Mouse (Mus musculus) hindbrain, embryonic 12.5 days (tissue): ENCODE results near the gene Tmem181a. TPM values are rescaled to one million over a fixed set of nuclear protein-coding genes. Genes with fewer than 3 reads are reported as not detected.
"Not testable (repeated sequence)": the region's sequence is repeated elsewhere in the genome, so short reads cannot be mapped to it uniquely, and the experiment has no call there.

ENCODE experiments used
- ATAC-seq: fragments of 200-750 bp; cut with Nextera tagmentation; 2 replicates; pipeline ENCODE4 v1.8.0; 2017; ENCODE audit warnings: moderate TSS enrichment; ENCODE audit not compliant: low FRiP score
- H3K27ac ChIP-seq: fragments of 300-500 bp; sonication (generic); 2 replicates; pipeline ENCODE4 v1.5.1; 2016; ENCODE audit warnings: mild to moderate bottlenecking
- H3K27me3 ChIP-seq: fragments of 300-500 bp; sonication (generic); 2 replicates; pipeline ENCODE4 v1.6.1; 2016; ENCODE audit warnings: mild to moderate bottlenecking
- H3K36me3 ChIP-seq: fragments of 300-500 bp; sonication (generic); 2 replicates; pipeline ENCODE4 v1.6.1; 2016; ENCODE audit warnings: mild to moderate bottlenecking
- H3K4me1 ChIP-seq: fragments of 300-500 bp; sonication (generic); 2 replicates; pipeline ENCODE4 v1.6.1; 2016
- H3K4me2 ChIP-seq: fragments of 300-500 bp; sonication (generic); replicated peaks from 2 replicates; pipeline ENCODE4 v1.6.1; 2016; ENCODE audit warnings: mild to moderate bottlenecking
- H3K4me3 ChIP-seq: fragments of 300-500 bp; sonication (generic); 2 replicates; pipeline ENCODE4 v1.5.1; 2016; ENCODE audit warnings: mild to moderate bottlenecking
- H3K9ac ChIP-seq: fragments of 300-500 bp; sonication (generic); 2 replicates; pipeline ENCODE4 v1.6.1; 2016; ENCODE audit warnings: mild to moderate bottlenecking, moderate library complexity
- H3K9me3 ChIP-seq: fragments of 300-500 bp; sonication (generic); replicated peaks from 2 replicates; pipeline ENCODE4 v1.6.1; 2016; ENCODE audit warnings: mild to moderate bottlenecking
- WGBS: fragments of 180-500 bp; shearing (Covaris S2); methylation state at CpG from one replicate; pipeline ENCODE4 v1.1.7; 2016; 5-methylcytosine and 5-hydroxymethylcytosine counted together
- polyA plus RNA-seq: library from polyadenylated mRNA; unstranded; fragments of >200 nt; fragmentation: Nextera tagmentation; extraction: Ambion mirVana; gene quantifications from 2 replicates; pipeline ENCODE4 v1.2.1, GENCODE M21; 2016

The Tmem181a gene
- 35.1 and 37.5 TPM in 2 replicates for polyA plus RNA-seq

DNA sequence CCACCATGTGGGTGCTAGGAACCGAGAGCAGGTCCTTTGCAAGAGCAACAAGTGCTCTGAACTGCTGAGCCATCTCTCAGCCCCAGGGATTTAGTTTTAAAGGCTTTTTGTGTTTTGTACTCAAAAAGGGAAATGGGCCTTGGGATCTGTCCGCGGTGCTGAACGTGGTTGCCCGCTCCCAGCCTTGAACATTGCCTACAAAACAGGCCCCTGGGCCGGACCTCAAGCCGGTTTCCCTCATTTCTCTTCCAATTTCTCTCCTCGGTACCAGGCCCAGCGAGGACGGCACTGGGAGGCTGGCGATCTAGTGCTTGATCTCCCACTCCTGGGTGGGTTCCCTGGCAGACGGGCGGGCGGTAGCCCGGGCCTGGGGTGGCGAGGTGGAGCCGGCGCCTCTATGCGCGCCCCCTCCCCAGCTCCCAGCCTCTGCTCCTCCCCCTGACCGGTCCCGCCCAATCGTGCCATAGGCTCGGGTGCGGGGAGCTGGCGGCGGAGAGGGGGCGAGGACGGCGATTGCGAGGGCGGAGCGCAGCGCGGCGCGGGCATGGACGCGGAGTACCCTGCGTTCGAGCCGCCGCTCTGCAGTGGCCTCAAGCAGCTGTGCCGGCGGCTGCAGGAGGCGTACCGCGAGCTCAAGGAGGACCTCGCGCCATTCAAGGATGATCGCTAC, at the start of gene Tmem181a:
Gene Tmem181a, plus strand, starts transcription at position 461 of the 670 bp plus-strand sequence.
- H3K4me1 ChIP-seq, H3K27ac ChIP-seq, H3K9me3 ChIP-seq, H3K36me3 ChIP-seq, H3K27me3 ChIP-seq, H3K9ac ChIP-seq: not testable (repeated sequence)
- peak; percentile 73 for ATAC-seq
- peak within 1 kb of the TSS; percentile 25 for H3K4me3 ChIP-seq
- H3K4me2 ChIP-seq: peak within 1 kb of the TSS; percentile 50
- 3% methylated on average over 6 of the region's 51 CpGs for WGBS

DNA sequence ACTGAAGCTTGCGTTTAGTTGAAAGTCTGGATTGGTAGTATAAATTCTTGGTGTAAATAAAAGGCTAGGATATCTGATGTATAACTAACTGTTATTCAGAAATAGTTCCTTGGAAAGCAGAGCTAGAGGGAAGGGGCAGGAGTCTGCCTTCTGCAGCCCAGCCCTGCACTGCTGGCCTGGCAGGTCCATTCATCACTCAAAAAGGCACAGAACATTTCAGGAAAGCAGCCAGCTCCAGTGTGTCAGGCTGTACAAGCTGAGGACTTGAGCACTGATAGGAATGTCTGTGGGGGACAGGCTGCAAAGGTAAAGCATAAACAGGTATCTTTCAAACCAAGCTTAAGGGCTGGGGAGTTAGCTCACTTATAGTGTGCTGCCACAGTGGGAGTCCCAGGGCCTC, 44.9 kb upstream of the Tmem181a start:
- H3K4me2 ChIP-seq: no peak overlapping the region
- H3K9me3 ChIP-seq: no peaks in the 10 kb centered on the region
- peaks cover 67% of the 10 kb centered on the region for H3K36me3 ChIP-seq
- no peak overlapping the region for H3K9ac ChIP-seq
- H3K4me3 ChIP-seq: no peak overlapping the region
- no peak overlapping the region for H3K27ac ChIP-seq
- H3K4me1 ChIP-seq: no peaks in the 10 kb centered on the region
- no peak for ATAC-seq
- no peaks in the 10 kb centered on the region for H3K27me3 ChIP-seq
- 97% methylated on average over 1 of the region's 1 CpGs for WGBS

DNA sequence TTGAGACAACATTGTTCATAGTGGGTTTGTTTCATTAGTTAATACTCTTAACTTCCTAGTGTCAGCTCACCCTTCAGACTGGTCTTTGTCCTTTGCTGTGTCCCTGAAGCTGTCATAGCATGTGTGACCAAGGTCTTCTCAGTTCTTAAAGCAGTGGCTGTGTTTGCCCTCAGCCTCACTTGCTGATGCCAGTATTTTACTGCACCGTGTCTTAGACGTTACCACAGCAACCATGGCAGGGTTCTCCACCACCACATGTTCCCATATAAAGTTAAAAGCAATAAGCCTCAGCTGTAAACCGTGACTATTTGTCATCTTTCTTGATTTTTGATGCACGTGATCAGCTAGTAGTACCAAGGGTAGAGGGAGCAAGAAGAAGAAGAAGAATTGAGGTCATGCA, 41.0 kb upstream of the Tmem181a start:
- no peak for ATAC-seq
- H3K4me1 ChIP-seq: no peaks in the 10 kb centered on the region
- H3K4me3 ChIP-seq: no peak overlapping the region
- H3K4me2 ChIP-seq: no peak overlapping the region
- no peak overlapping the region for H3K27ac ChIP-seq
- H3K36me3 ChIP-seq: peaks cover 50% of the 10 kb centered on the region
- no peak overlapping the region for H3K9ac ChIP-seq
- 92% methylated on average over 4 of the region's 4 CpGs for WGBS
- no peaks in the 10 kb centered on the region for H3K27me3 ChIP-seq
- no peaks in the 10 kb centered on the region for H3K9me3 ChIP-seq

DNA sequence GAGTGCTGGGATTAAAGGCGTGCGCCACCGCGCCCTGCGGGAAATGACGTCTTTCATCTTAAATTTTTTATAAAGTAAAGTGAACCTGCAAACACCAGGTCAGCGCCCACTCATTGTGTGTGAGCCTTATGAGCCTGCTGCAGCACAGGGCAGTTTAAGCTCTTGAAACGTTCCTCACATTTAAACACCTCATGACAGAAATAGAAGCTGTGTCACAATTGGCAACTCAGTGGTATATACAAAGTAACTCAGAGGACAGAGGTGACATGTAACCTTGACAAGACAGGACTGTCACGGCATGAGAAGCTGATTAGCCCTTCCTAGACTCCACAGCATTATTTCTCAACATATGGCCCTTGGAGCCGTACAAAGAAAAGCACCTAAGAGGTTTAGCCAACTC, 40.1 kb upstream of the Tmem181a start:
- 95% methylated on average over 10 of the region's 10 CpGs for WGBS
- no peaks in the 10 kb centered on the region for H3K4me1 ChIP-seq
- no peaks in the 10 kb centered on the region for H3K9me3 ChIP-seq
- no peak overlapping the region for H3K4me3 ChIP-seq
- H3K36me3 ChIP-seq: peaks cover 50% of the 10 kb centered on the region
- no peak overlapping the region for H3K27ac ChIP-seq
- no peak overlapping the region for H3K4me2 ChIP-seq
- no peaks in the 10 kb centered on the region for H3K27me3 ChIP-seq
- ATAC-seq: no peak
- no peak overlapping the region for H3K9ac ChIP-seq

DNA sequence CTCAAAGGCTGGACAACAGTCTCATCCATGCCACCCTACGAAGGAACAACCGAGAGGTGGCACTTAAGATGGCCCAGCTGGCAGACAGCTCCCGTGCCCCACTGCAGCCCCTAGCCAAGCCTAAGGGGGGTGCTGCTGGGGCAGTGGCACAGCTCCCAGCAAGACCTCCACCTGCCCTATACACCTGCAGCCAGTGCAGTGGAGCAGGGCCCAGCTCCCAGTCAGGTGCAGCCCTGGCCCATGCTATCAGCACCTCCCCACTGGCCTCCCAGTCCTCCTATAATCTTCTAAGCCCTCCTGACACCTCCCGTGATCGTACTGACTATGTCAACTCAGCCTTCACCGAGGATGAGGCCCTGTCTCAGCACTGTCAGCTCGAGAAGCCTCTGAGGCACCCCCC, 24.0 kb upstream of the Tmem181a start:
- not testable (repeated sequence) for H3K4me2 ChIP-seq, H3K27ac ChIP-seq, H3K36me3 ChIP-seq, H3K27me3 ChIP-seq, H3K4me1 ChIP-seq, H3K4me3 ChIP-seq, H3K9ac ChIP-seq, H3K9me3 ChIP-seq
- ATAC-seq: 0 out of 2 replicates have a peak, but pooled peaks have one; percentile 16
- no CpG with 5 or more reads among the region's 7 CpGs for WGBS

DNA sequence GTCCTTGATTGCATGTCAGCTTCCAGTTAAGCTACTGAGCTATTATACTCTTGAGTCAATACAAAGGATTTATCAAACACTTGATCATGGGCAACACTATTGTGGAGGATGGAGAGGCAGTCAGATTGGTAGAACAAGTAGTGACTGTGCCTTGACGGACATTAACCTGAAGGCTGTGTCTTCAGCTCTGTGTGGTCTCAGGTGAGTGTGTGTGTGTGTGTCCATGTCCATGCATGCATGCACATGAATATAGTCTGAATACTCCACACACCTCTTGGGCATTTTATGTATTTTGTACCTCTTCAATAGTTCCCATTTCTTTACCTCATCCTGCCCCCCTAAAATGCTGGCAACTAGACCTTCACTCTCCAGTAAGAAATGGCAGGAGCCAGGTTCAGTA, 5.4 kb upstream of the Tmem181a start:
- not testable (repeated sequence) for H3K27me3 ChIP-seq, H3K4me2 ChIP-seq, ATAC-seq, H3K27ac ChIP-seq, H3K4me1 ChIP-seq, H3K9ac ChIP-seq, H3K4me3 ChIP-seq, H3K36me3 ChIP-seq, H3K9me3 ChIP-seq
- 93% methylated on average over 1 of the region's 1 CpGs for WGBS

DNA sequence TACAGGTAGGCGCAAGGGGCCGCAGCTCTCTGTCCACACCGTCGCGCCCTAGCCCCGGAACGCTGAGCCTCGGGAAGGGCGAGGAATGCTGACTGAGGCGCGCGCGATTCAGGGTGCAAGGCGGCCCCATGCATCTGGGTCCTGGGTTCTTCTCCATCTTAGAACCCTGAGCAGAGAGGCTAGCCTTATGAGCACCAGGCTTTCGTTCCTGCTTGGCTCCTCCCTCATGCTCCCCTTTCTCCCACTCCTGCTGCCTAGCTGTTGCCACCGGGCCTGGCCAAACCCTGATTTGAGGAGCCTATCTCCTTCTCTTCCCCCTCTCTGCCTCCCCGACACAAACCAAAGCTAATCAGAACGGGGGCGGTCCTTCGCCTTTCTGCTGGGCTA, 403 bp downstream of the Tmem181a start:
- peak; percentile 47; the same call in 1 of the 2 replicates for ATAC-seq
- not testable (repeated sequence) for H3K4me1 ChIP-seq, H3K27me3 ChIP-seq, H3K36me3 ChIP-seq, H3K9ac ChIP-seq, H3K9me3 ChIP-seq, H3K27ac ChIP-seq
- 3% methylated on average over 16 of the region's 20 CpGs for WGBS
- H3K4me3 ChIP-seq: peak overlapping the region; percentile 25
- peak overlapping the region; percentile 50 for H3K4me2 ChIP-seq

DNA sequence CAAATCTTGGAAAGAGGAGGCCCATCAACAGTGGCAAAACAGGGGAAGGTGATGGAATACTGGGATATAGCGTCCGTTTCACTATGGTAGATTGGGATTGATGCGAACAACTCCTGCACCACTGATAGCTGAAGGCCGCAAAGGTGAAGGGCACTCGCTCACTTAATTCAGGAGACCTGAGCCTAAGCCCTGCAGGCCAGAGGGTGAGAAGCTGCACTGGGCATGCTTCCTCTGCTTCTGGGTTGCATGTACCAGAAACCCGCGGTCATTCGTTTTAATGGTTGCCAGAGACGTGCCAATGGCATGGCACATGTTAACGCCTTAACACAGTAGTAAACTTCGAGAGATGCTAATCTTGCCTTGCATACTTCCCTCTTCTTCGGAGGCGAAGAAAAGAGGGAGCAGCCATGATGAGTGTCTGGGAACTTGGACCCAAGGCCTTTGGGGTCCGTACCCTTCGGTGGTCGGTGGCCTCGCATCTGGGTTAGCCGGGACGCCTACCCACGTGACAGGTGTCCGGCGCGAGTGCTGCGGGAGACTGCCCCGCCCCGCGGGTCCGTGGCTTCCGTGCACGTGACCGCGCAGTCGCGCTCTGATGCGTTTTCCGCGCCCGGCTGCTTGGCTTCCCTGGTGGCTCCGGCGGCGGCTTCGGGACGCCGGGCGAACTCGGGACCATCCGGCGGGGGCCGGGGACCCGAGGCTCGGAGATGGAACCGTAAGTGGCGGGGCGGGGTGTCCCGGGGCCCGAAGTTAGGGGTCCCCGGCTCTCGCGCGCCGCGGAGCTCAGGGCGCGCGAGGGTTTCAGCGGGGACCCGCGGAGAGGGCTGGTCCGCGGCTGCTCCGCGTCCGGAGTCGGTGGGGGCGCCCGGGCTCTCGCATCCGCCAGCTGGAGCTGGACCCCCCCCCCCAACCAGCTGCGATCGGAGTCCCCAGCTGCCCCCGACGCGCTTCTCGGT, 13.5 kb downstream of the Tmem181a start:
- ATAC-seq: peak; percentile 85
- Histone ChIP-seq H3K9ac (peak overlapping the region; percentile 64), H3K4me2 (peak overlapping the region; percentile 59), H3K4me3 (peak overlapping the region; percentile 54)
- not testable (repeated sequence) for H3K27me3 ChIP-seq, H3K36me3 ChIP-seq, H3K27ac ChIP-seq, H3K9me3 ChIP-seq, H3K4me1 ChIP-seq
- 2% methylated on average over 68 of the region's 84 CpGs for WGBS

DNA sequence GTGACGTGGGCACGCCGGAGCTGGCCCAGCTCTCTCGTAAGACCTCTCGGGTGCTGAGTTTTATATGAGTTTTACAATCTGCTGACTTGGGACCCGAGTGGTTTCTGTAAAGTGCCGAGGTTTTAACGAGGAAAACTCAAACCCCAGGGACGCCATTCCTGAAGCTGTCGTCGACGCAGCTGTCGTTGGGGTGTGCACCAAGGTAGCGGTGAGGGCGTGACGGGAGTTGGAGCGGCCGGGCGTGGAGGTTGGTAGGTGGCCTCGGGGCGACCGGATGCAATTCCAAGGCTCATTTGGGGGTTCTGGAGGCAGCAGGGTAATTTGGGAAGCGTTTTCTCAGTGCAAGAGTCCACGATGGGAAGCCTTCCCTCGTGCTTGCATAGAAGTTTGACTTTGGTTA, 14.2 kb downstream of the Tmem181a start:
- not testable (repeated sequence) for H3K4me1 ChIP-seq, H3K9me3 ChIP-seq, H3K27ac ChIP-seq, H3K27me3 ChIP-seq, H3K36me3 ChIP-seq
- peak overlapping the region; percentile 54 for H3K4me3 ChIP-seq
- WGBS: 1% methylated on average over 24 of the region's 25 CpGs
- H3K4me2 ChIP-seq: peak overlapping the region; percentile 59
- peak overlapping the region; percentile 64 for H3K9ac ChIP-seq
- ATAC-seq: 0 out of 2 replicates have a peak, but pooled peaks have one; percentile 3

DNA sequence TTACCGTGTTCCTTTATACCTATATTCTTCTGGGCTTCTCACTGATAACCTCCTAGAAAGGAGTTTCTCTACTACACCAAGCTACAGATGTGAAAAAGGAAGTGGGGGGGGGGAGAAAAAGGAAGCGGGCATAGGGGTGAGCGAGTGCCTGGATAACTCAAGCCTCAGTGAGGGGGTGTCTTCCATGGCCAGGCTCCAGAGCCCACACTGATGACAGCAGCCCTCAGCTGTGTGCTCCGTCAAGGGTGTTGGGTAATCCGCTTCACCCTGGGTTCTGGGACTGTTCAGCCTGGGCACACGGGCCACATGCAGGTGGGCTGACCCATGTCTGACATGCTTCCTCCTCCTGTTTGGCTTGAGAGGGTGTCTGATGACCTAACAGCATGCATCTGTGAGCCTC, 15.3 kb downstream of the Tmem181a start:
- not testable (repeated sequence) for H3K9ac ChIP-seq, H3K4me3 ChIP-seq, H3K27me3 ChIP-seq, H3K9me3 ChIP-seq, H3K36me3 ChIP-seq, H3K4me2 ChIP-seq, H3K4me1 ChIP-seq, ATAC-seq, H3K27ac ChIP-seq
- 93% methylated on average over 6 of the region's 6 CpGs for WGBS

DNA sequence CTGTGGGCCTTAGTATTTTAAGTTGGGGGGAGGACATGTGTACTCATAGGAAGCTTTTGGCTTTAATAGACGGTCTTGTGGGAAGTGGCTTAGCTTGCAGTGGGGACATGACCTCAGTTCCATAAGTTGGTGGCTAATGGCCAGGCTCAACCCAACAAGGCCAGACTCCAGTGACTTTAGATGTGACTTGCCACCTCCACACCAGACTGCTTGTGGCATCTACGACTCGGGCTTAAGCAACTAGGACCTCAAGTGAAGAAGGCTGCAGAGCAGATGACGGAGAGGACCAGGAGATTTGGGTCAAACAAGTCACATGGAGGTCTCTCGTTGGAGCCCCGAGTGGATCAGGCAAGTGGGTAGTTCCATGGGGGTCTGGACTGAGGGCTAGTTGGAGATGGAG, 18.0 kb downstream of the Tmem181a start:
- H3K9ac ChIP-seq, H3K27ac ChIP-seq, H3K36me3 ChIP-seq, H3K9me3 ChIP-seq, H3K4me1 ChIP-seq, ATAC-seq, H3K27me3 ChIP-seq, H3K4me3 ChIP-seq, H3K4me2 ChIP-seq: not testable (repeated sequence)
- WGBS: 93% methylated on average over 4 of the region's 6 CpGs

DNA sequence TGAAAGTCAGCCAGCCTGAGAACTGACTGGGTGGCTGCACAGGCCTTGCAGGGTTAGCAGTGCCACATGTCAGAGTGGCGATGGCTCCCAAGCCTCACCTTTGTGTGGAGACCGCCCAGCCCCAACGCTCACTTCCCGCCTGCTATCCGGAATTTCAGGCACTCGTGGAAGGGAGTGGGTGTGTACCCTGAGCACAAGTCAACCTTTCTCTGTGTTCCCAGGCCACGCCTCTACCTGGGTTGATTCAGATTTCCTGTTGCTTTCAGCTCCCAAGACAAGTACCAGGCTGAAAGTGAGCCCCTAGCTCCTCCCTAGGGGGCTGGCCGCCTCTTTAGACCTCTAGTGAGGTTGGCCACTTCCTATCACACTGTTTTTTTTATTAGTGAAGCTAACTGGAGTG, 22.5 kb downstream of the Tmem181a start:
- H3K27ac ChIP-seq, H3K36me3 ChIP-seq, H3K4me3 ChIP-seq, H3K9ac ChIP-seq, H3K4me2 ChIP-seq, H3K9me3 ChIP-seq, H3K27me3 ChIP-seq, H3K4me1 ChIP-seq, ATAC-seq: not testable (repeated sequence)
- WGBS: 77% methylated on average over 8 of the region's 8 CpGs

DNA sequence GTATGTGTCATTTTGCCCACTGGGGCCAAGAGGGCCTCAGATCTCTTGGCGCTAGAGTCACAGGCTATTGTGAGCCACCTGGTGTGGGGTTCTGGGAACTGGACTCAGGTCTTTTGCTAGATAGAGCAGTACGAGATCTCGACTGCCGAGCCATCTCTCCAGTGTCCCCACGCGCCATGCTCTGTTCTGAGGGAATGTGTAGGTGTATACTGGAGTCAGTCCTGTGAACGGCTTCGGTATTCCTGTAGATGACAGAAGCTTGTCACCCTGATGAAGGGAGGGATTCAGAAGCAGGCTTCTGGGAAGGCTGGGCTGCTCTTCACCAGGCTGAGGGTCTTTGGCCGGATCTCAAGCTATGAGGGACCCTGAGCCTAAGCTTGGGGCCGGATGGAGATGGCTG, 23.1 kb downstream of the Tmem181a start:
- not testable (repeated sequence) for H3K4me2 ChIP-seq, H3K9me3 ChIP-seq, H3K9ac ChIP-seq, H3K36me3 ChIP-seq, H3K4me1 ChIP-seq, ATAC-seq, H3K27me3 ChIP-seq, H3K27ac ChIP-seq, H3K4me3 ChIP-seq
- WGBS: 89% methylated on average over 9 of the region's 10 CpGs
